Mouse (Mus musculus) Patski (cell line): ENCODE data around the gene Rassf6. TPM values are rescaled to one million over a fixed set of nuclear protein-coding genes. Genes with fewer than 3 reads are reported as not detected.

Experiments
- ATAC-seq: fragments of 100-300 bp; one replicate; pipeline ENCODE4 v1.8.0; 2021
- CTCF ChIA-PET: fragments of 350-600 bp; sonication (Branson Sonifier 250); formaldehyde crosslinking; loops from one replicate; lab custom pipeline; 2022; ENCODE audit warnings: inconsistent platforms; lab: Charles Lee
- POLR2A ChIA-PET: fragments of 350-600 bp; sonication (Branson Sonifier 250); formaldehyde crosslinking; loops from one replicate; lab custom pipeline; 2022; ENCODE audit warnings: antibody characterized with exemption, inconsistent platforms; lab: Charles Lee
- DNase-seq: peaks from one replicate; pipeline ENCODE4 v3.0.0-alpha.2; 2011; ENCODE audit warnings: low read depth, low spot score
- H3K27me3 ChIP-seq: fragments of 371-371 bp; one replicate; pipeline ENCODE4 v1.5.1; 2021
- CTCF ChIP-seq: fragments of 100-300 bp; IDR thresholded peaks from one replicate; pipeline ENCODE4 v1.5.1; 2021
- in situ Hi-C: fragments of 300-500 bp; cut with MboI; formaldehyde crosslinking; loops from 3 replicates; pipeline ENCODE4 v1.11.1; 2018; ENCODE audit warnings: low pct_unique_long_range_greater_than_20kb, mixed read lengths
- polyA plus RNA-seq: library from polyadenylated mRNA; unstranded; gene quantifications from one replicate; pipeline ENCODE4 v1.2.3, GENCODE M21; 2021

The Rassf6 gene
- 3.9 TPM for polyA plus RNA-seq

- H3K27me3 ChIP-seq = no peaks in the 10 kb centered on the region
- ATAC-seq = peak; percentile 60
- no peak for DNase-seq
- ChIA-PET CTCF (interaction anchor here (0.9 to 1.9 kb wide), 7 partner anchors 10 to 52 kb away, joined by 3 to 11 read pairs (median 4); no protein-coding TSS in a partner anchor), POLR2A (no interaction called here)
- in situ Hi-C loops = no loop called here
- no peak for TF ChIP-seq CTCF
Measured at GRCm38 (mm10) chr5:90640286-90641217, at the start of gene Rassf6. Gene Rassf6 (minus strand): TSS chr5:90640657.

- DNase-seq (peak; percentile 75), ATAC-seq (peak; percentile 72)
- ChIA-PET CTCF (interaction anchor here (0.7 to 1.3 kb wide), 4 partner anchors 10 to 65 kb away, joined by 3 to 5 read pairs (median 4); no protein-coding TSS in a partner anchor), POLR2A (interaction anchor here (0.6 to 1.7 kb wide), 2 partner anchors 16 to 211 kb away, joined by 3 to 4 read pairs; no protein-coding TSS in a partner anchor)
- H3K27me3 ChIP-seq = no peaks in the 10 kb centered on the region
- no peak for TF ChIP-seq CTCF
- in situ Hi-C loops = no loop called here
Measured at GRCm38 (mm10) chr5:90689426-90690128, 49.1 kb upstream of the Rassf6 start.

- in situ Hi-C loops = no loop called here
- ChIA-PET POLR2A (interaction anchor here (0.6 to 1.7 kb wide), 4 partner anchors 18 to 243 kb away, joined by 3 to 4 read pairs (median 4); partner anchors contain the start of gene Mthfd2l), CTCF (interaction anchor here (0.7 to 2.2 kb wide), 6 partner anchors 11 to 179 kb away, joined by 3 to 7 read pairs (median 3); no protein-coding TSS in a partner anchor)
- TF ChIP-seq CTCF = no peak
- no peak for ATAC-seq
- no peak for DNase-seq
- no peaks in the 10 kb centered on the region for H3K27me3 ChIP-seq
Measured at GRCm38 (mm10) chr5:90687913-90688312, 47.5 kb upstream of the Rassf6 start.

GRCm38 (mm10) chr5:90684994-90685393, 44.5 kb upstream of the Rassf6 start:
- TF ChIP-seq CTCF = no peak
- DNase-seq (no peak), ATAC-seq (no peak)
- ChIA-PET CTCF (interaction anchor here (1.4 kb wide), 3 partner anchors 21 to 61 kb away, joined by 3 to 7 read pairs (median 3); no protein-coding TSS in a partner anchor), POLR2A (no interaction called here)
- in situ Hi-C loops = no loop called here
- H3K27me3 ChIP-seq = no peaks in the 10 kb centered on the region

- ChIA-PET POLR2A (interaction anchor here (0.6 kb wide), 1 partner anchor 48 kb away, joined by 3 read pairs; no protein-coding TSS in a partner anchor), CTCF (interaction anchor here (1.7 kb wide), 1 partner anchor 19 kb away, joined by 8 read pairs; no protein-coding TSS in a partner anchor)
- peak; percentile 76 for DNase-seq
- peak; percentile 62 for ATAC-seq
- TF ChIP-seq CTCF = no peak
- in situ Hi-C loops = no loop called here
- H3K27me3 ChIP-seq = no peaks in the 10 kb centered on the region
Measured at GRCm38 (mm10) chr5:90681842-90682241, 41.4 kb upstream of the Rassf6 start.

- no peaks in the 10 kb centered on the region for H3K27me3 ChIP-seq
- DNase-seq (no peak), ATAC-seq (no peak)
- in situ Hi-C loops = no loop called here
- no peak for TF ChIP-seq CTCF
- POLR2A ChIA-PET = interaction anchor here (0.9 kb wide), 1 partner anchor 42 kb away, joined by 3 read pairs; no protein-coding TSS in a partner anchor
- CTCF ChIA-PET = interaction anchor here (0.8 to 1.4 kb wide), 2 partner anchors 16 to 239 kb away, joined by 3 to 4 read pairs; no protein-coding TSS in a partner anchor
Measured at GRCm38 (mm10) chr5:90677560-90677959, 37.1 kb upstream of the Rassf6 start.

GRCm38 (mm10) chr5:90661852-90662251, 21.4 kb upstream of the Rassf6 start:
- no peak for TF ChIP-seq CTCF

GRCm38 (mm10) chr5:90661436-90661835, 21.0 kb upstream of the Rassf6 start:
- peak; percentile 83 for TF ChIP-seq CTCF
- ATAC-seq (peak; percentile 76), DNase-seq (no peak)
- no peaks in the 10 kb centered on the region for H3K27me3 ChIP-seq
- CTCF ChIA-PET = interaction anchor here (0.7 to 7.3 kb wide), 40 partner anchors 9 to 270 kb away, joined by 3 to 100 read pairs (median 6); partner anchors contain the start of genes Cxcl1, Cxcl15, Cxcl2 and Cxcl3
- POLR2A ChIA-PET = interaction anchor here (1.6 kb wide), 1 partner anchor 97 kb away, joined by 7 read pairs; the partner anchor contains the start of gene Cxcl5
- in situ Hi-C loops = no loop called here

More at GRCm38 (mm10) chr5:90661852-90662251, 21.4 kb upstream of the Rassf6 start:
- CTCF ChIA-PET = interaction anchor here (0.7 to 7.3 kb wide), 39 partner anchors 9 to 269 kb away, joined by 3 to 100 read pairs (median 7); partner anchors contain the start of genes Cxcl1, Cxcl2, Cxcl3 and Cxcl5
- DNase-seq (no peak), ATAC-seq (peak; percentile 49)
- POLR2A ChIA-PET = interaction anchor here (0.5 to 1.6 kb wide), 2 partner anchors 97 to 205 kb away, joined by 3 to 7 read pairs; partner anchors contain the start of gene Cxcl5
- in situ Hi-C loops = no loop called here
- H3K27me3 ChIP-seq = no peaks in the 10 kb centered on the region

GRCm38 (mm10) chr5:90660411-90660810, 20.0 kb upstream of the Rassf6 start:
- ATAC-seq (no peak), DNase-seq (no peak)
- CTCF ChIA-PET = interaction anchor here (0.6 to 7.3 kb wide), 25 partner anchors 8 to 271 kb away, joined by 3 to 100 read pairs (median 9); partner anchors contain the start of genes Cxcl1, Cxcl15, Cxcl2 and Cxcl3
- POLR2A ChIA-PET = interaction anchor here (1.6 kb wide), 1 partner anchor 98 kb away, joined by 7 read pairs; the partner anchor contains the start of gene Cxcl5
- no peak for TF ChIP-seq CTCF
- in situ Hi-C loops = no loop called here
- H3K27me3 ChIP-seq = no peaks in the 10 kb centered on the region
